Mouse (Mus musculus) CD4-positive, CD25-positive, alpha-beta regulatory T cell, adult 4 months (primary cell): ENCODE data around the gene Olig3. TPM values are rescaled to one million over a fixed set of nuclear protein-coding genes. Genes with fewer than 3 reads are reported as not detected.
"Not testable (repeated sequence)": the region's sequence is repeated elsewhere in the genome, so short reads cannot be mapped to it uniquely, and the experiment has no call there.

Source experiments
- ATAC-seq: one replicate; pipeline ENCODE4 v1.8.0; 2017
- polyA plus RNA-seq, 2 experiments: library from polyadenylated mRNA; unstranded; fragments of 100-300 nt; shearing (Covaris generic); gene quantifications; one replicate each; pipeline ENCODE4 v1.2.1; 2017

Olig3 gene
- polyA plus RNA-seq, 2 experiments from 2014 or later = not detected

DNA sequence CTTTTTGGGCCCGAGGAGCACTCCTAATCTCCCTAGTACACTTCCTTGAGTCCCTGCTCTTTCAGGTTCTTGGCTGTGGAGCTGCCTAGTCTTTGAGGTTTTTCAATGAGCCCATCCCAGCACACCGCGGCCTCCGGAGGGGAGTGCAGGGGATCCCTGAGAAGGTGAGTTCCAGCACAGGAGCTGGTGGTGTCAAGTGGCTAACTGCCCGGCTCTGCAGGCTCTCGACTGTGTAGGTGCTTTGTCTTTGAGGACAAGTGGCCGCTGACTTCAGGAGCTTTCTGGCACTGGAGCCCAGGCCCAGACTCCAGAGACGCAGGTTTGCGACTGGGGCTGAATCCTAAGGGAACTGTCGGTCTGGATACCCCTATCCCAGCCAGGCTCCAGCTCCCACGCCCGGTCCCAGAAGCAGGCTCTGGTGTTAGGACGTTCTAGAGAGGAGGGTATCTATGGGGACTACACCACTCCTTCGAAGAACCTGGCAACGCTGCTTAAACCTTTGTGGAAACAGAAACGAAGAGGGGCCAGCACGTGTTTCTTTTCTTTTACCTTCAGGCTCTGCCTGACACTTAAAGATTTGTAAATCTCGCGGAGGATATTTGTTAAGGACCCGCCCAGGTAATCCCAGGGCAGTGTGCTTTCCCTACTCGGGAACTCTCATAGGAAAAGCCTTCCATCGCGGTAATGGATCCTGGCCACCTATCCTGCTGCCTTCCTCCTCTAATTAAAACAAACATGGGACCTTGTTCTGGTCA, 5.4 kb downstream of the Olig3 start:
- ATAC-seq = no peak

DNA sequence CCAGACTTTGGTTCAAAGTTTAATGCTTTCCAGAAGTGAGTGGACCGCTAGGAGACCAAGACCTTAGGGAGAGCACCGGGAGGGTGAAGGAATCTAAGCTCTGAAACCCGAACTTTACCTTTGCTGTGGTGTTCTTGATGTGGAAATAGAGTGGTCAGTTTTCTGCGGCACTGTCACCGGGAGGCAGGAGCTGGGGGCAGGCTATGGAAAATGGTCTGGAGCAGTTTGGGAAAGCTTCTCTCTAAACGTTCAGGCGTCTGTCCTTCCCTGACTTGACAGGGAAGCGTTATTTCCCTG, 5.9 kb downstream of the Olig3 start:
- no peak for ATAC-seq

DNA sequence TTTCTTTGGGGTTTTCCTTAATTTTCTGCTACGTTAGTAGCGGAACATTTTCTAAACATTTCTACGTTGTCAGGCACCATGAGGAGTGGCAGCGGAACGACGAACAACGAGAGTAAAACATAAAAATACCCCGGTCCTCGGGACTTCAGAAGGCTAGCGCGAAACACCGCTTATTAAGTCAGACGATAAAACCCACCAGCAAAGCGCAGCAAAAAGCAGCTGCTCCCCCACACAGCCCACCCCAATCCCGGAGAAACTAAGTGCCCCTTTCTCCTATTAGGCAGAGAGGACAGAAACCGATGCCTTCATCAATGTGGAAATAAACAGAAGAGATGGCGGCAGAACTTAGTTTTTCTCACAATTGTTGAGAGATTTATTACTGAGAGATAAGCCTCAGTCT, 6.5 kb downstream of the Olig3 start:
- ATAC-seq = no peak

DNA sequence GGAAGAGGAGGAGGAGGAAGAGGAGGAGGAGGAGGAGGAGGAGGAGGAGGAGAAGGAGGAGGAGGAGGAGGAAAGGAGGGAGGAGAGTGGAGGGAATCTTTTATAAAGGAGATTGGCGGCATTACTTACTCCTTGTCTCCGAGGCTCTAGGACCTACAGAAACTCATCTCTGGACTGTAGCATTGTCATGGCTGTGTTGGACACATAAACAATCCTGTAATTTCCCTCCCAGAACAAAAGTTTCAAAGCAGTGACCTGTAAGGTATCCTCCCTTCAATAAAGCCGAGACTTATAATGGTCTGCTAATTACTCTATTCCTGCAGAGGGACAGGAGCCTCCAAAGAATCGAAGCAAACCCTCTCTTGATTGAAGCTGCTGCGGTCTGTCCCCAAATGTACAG, 7.0 kb downstream of the Olig3 start:
- ATAC-seq = no peak

DNA sequence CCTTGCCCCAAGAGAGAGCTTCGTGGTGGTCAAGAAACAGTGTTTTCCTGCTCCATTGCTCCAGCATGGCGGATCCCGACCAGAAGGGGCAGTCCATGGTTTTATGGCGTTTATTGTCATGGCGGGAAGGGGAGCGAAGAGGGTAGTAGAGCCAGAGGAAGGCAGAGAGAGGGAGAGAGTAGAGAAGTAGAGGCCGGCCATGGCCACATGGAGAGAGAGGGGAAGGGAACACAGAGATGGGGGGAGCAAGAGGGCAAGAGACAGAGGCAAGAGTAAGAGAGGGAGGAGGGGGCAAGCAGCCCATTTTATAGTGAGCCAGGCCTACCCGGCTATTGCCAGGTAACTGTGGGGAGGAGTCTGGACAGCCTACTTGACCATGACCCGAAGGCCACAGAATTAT, 12.8 kb downstream of the Olig3 start:
- ATAC-seq = no peak

DNA sequence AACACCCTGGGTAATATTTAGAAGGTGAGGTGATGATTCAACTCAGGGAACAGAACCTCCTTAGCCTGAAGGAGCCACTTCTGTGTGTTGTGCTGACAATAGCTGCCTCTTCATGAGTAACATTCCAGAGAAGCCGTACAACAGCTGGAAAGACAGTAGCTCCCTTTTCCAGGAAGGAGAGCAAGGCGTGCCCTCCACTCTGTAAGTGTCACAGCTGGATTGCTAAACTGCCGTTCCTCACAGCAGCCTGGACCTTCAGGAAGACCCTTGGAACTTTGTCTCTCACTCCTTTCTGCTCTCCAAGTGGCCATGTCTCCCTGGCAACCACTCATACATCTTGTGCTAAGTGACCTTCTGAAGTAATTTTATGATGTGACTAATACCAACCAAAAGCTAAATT, 13.8 kb downstream of the Olig3 start:
- no peak for ATAC-seq

DNA sequence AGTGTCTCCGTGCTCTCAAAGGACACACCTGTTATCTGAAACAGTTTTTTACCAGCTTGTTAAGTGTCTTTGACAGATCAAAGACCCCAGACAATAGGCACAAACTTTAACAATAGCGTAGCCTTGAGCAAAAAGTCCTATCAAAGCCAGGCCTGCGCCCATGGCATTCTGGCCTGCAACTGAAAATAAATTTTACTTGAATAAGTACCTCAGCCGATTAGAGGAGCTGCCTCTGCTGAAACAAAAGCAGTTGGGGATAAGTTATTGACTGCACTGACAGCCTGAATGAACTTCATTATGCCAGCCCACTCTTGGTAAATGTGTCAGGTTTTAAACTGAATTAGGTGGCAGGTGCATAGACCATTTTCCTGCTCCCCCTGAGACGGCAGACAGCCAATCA, 15.9 kb downstream of the Olig3 start:
- ATAC-seq = no peak

DNA sequence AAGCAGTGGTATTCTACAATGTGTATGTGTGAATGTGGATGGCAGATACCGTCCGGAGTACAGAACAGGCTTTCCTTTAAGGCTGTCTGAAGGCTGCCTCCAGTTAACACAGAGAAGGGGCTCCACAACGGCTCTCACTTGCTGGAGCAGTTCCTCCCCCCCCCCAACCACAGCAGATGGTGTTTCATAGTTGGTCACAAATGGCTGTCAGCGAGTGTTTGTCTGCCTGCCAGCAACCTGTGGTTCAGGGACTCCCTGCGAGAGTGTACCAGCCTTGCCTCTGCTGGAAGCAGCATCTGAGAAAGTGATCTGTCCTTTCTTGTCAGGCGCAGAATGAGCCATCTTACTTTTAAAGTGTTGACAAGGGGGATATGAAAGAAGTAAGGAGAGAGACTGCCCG, 17.5 kb downstream of the Olig3 start:
- no peak for ATAC-seq

- no peak for ATAC-seq
Measured at GRCm38 (mm10) chr10:19374311-19374710, 18.0 kb downstream of the Olig3 start.

DNA sequence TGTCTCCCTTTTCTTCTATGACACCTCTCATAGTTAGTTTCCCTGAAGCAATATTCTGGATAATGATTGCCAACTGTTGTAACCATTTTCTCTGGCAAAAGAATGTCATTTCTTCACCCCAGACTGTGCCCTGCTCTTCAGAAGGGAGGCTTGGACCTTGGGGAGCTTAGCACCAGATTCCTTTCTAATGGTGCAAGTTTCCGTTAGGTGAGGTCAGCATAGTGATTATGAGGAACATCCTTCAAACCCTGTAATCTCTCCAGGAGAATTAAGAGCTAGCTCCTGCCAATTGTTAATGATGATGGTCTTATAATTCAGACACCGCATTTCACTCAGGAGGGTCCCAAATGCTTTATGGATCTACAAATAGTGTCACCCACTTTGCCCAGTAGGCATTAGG, 19.5 kb downstream of the Olig3 start:
- ATAC-seq = no peak

DNA sequence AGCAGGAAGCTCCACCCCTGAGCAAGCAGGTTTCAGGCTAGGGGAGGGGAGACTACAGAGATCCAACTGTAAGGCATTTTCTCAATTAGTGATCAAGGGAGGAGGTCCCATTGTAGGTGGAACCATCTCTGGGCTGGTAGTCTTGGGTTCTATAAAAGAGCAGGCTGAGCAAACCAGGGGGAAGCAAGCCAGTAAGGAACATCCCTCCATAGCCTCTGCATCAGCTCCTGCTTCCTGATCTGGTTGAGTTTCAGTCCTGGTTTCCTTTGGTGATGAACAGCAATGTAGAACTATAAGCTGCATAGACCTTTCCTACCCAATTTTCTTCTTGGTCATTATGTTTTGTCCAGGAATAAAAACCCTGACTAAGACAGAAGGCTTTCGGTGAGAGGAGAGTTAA, 24.6 kb downstream of the Olig3 start:
- not testable (repeated sequence) for ATAC-seq

DNA sequence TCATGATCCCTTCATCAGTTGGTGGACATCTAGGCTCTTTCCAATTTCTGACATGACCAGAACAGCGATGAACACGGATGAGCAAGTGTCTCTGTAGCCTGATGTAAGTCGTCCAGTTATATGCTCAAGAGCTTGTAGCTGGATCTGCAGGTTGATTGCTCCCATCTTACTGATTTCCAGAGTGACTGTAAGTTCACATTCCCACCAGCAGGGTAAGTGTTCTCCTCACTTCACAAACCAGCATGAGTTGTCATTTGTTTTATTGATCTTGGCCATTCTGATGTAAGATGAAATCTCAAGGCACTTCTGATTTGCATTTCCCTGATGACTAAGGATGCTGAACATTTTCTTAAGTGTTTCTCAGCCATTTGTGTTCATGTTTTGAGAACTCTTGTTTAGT, 27.8 kb downstream of the Olig3 start:
- ATAC-seq = no peak

DNA sequence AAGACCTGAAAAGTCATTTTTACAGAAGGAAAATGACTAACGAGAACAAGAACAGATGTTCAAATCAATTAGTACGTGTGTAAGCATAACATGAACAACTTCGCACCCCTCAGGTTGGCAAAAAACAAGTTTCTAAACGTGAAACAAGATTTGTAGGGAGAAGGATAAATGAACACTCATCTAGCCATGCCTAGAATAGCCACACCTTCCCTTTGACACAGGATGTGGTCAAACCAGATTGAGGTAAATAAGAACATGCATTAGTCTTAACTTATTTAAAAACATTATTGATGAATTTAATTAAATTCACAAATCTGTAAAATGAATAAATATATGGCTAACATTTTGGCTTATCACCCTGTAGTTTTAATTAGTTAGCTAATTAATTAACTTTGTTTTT, 35.5 kb downstream of the Olig3 start:
- peak; percentile 77 for ATAC-seq

DNA sequence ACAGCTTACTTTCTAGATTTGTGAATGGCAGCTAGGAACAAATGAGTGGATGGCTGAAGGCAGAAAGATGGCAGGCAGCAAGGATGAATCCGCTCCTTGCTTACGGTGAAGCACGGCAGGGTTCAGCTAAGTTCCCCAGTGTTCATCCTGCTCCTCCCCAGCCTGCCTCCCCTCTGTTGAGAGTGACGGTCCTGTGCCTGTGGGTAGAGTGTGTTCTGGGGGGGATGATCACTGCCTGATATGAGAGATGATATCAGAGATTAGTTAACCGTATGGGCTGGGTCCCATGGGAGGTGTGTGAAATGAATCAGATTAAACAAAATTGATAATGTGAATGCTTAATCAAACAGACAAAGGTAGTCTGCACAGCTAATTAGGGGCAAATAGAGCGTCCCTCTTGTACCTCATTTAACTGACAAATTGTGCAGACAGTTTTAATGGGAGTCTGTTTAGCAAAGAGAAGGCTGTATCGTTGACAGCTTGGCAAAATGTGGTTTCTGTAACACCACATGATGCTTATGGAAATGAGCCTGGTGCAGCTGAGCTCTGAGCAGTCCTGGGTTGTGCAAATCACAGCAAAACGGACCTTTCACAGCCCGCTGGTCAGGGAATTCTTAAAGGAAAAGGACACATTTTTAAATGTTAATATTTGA, 40.3 kb downstream of the Olig3 start:
- ATAC-seq = no peak

GRCm38 (mm10) chr10:19397396-19397795, 41.1 kb downstream of the Olig3 start:
- no peak for ATAC-seq

- ATAC-seq = no peak
Measured at GRCm38 (mm10) chr10:19401136-19401535, 44.8 kb downstream of the Olig3 start.

DNA sequence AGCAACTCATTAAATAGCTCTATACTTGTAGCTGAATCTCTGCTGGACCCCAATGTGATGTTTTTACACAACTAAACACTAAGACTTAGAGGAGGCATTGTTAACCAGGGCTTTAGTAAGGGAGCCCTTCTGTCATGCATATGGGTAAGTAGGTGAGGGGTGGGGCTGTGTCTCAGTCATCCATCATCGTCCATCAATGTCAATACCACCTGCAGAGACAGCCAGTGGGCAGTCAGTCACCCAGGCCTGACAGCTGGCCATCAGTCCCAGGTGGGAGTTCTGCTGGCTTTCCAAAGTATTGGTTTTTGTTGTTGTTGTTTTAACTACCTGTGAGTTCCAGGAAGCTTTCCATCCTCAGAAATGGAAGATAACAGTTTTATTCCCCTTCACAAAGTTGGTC, 48.1 kb downstream of the Olig3 start:
- ATAC-seq = no peak

DNA sequence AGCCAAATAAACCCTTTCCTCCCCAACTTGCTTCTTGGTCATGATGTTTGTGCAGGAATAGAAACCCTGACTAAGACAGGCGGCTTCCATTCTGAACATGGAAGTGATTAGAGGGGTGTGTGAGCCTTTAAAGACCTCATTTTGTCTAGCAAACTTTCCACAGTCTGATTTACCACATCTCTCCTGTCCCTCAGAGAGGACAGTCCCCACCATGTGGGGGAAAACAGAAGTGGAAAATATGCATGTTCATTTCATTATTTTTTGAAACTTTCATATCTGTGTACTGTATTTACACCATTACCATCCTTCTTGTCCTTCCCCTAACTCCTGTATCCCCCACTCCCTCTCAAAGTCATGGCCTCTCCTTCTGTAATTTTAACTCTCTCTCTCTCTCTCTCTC, 49.6 kb downstream of the Olig3 start:
- ATAC-seq = peak; percentile 73

GRCm38 (mm10) chr10:19407168-19407567, 50.8 kb downstream of the Olig3 start:
- no peak for ATAC-seq

Other genes with a start within 250 kb of the Olig3 start
- 100 to 1,000 TPM; 424 to 434 TPM for gene Ifngr1, start 235.4 kb downstream of the Olig3 start, polyA plus RNA-seq